Mouse (Mus musculus) urinary bladder, postnatal 4 days (tissue): ENCODE data around the gene Txndc9.
"Not testable (repeated sequence)": the region's sequence is repeated elsewhere in the genome, so short reads cannot be mapped to it uniquely, and the experiment has no call there.

Experiments
- DNase-seq, 2 experiments: peaks; one replicate each; pipeline ENCODE4 v3.0.0; 2021 to 2022; ENCODE audit warnings: low spot score in 2 of 2

Gene Txndc9

DNA sequence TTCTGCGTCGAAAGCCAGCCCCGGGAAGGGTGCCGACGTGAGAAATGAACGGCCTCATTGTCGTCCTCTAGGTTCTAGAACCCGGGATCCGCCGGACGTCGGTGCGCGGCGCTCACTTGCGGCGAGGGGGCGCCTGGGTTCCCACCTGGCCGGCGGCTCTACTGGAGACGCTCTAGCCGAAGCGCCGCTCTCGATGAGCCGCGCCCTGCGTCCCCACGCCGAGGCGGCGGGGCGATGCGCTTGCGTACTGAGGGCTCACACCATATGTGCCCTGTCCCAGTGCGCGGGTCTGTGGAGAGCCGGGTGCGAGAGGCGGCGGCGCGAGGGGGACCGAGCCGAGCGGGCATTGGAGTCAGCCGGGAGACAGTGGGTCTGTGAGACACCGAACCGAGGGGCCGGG, at the start of gene Txndc9, which contains the start of gene Eif5b:
Txndc9 (minus strand) TSS at position 27 of the 400 bp plus-strand sequence.
Eif5b (plus strand) TSS at position 144 of the 400 bp plus-strand sequence.
- DNase-seq: peak; percentile 91 to 93

DNA sequence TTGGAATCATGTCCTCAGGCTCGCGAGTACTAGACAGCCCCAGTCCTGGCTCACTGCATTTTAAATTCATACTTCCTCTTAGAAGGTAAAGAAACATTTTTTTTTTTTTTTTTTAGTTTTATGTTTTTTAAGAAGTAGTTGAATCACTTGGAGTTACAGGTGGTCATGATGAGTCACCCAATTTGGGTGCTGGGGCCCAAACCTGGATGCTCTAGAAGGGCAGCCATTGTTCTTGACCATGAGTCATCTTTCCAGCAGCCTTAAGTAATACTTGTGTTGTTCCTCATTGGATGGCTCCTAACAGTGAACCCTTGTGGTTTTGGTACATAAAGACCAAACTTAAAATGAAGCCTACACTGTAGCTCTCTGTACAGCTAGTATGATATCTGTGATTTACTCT, 41.2 kb upstream of the Txndc9 start:
- no peak for DNase-seq

DNA sequence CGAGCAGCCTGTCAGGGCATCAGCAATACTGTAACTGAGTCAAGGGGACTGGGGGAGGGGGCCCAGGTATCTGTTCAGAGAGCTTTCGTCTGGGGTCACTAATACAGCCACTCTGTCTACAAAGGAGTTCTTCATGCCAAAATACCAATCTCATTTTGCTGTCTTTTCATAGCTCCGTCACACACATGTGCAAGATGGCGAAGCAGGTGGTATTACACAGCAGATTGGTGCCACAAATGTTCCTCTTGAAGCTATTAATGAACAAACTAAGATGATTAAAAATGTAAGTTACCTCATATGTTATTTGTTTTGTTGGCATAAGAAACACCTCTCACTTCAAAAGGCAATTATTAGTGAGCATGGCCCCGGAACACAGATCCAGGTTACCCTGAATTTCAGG, 39.7 kb upstream of the Txndc9 start:
- DNase-seq: no peak

DNA sequence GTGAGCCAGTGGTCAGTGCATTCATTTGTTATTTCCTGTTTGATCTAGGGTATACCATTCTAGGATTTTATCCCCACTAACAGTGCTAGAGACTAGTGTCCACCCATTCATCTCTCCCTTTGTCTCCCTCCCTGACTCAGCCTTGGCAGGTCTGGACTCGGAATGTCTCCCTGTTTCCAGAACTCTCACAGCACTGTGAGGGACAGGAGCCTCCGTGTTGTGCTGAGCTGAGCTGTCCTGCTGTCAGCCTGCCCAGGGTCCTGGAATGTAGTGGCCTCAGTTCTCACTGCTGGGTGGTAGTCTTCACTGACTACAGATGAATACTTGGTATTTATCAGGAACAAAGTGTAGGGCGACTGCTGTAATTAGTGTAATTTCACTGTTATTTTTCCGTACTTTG, 37.8 kb upstream of the Txndc9 start:
- DNase-seq: no peak

DNA sequence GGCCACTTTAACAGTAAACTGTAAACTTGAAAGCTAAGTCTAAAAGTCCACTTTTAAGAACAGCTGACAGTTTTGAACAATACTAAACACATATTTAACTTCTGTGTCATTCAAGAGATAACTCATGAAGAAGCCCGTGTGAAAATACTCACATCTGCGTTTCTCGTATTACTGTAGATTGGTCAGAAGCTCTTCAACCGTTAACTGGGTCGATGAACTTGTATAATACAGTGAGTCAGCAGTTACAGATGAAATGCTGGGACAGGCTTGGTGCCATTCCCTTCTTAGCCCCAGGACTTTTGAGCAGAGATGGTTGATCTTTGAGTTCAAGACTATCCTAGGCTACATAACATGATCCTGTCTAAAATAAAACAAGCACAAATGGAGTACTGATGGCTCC, 33.7 kb upstream of the Txndc9 start:
- no peak for DNase-seq

DNA sequence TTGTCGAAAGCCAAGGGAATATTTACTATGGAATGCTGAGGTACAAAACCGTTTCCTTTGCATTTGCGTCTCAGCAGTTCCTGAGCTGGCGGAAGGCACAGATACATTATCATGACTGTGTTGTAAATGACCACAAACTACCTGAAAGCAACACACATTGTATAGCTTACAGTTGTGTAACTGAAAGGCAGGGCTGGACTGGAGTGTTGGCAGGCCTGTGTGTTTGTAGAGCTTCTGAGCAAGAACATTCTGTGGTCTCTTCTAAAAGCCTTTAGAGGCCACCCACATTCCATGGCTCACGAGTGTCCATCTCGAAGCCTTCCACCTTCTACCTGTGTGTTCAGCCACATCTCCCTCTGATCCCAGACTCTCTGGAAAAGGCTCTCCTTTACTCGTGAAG, 29.6 kb upstream of the Txndc9 start:
- DNase-seq: no peak

DNA sequence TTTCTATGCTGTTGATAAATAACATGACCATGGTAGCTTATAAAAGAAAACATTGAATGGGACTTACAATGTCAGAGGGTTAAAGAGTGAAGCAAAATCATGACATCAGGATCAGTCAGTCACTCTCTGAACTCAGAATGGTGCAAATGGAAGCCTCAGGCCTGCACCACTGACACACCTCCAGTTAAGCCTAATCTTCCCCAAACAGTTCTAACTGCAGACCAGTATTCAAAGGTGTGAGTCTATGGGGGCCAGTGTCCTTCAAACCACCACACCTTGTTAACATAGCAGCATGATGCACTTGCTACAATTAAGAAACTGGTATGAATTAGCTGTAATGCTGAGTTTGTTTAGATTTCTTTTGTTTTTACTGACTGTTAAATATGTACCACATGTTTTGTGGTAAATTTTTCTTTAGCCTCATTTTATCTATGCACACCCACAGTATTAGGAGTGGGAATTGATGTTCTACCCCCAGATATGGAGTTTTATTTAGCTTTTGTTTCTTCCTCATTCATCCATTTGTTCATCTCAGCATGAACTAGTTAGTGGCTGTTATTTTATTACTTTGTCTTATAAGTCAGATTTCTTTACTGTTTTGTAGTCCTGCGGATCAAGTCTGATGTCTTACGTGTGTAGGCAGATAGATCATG, 17.0 kb upstream of the Txndc9 start:
- no peak for DNase-seq

DNA sequence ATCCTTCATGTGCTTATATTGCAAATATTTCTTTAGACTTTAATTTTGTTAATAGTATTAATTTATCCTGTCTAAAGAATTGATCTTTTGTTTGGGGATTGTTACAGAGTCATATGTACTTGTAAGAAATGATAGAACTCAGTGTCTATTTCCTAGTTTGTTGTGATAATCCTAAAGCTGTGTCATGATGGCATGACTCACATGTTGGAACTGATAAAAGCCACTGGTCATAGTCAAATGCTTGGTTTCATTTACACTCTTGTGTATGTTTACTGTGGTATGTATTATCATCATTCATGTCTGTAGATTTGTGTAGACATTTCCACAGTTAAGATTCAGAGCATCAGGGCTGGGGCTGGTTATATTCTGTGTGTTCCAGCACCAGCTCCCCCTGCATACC, 14.8 kb upstream of the Txndc9 start:
- no peak for DNase-seq

DNA sequence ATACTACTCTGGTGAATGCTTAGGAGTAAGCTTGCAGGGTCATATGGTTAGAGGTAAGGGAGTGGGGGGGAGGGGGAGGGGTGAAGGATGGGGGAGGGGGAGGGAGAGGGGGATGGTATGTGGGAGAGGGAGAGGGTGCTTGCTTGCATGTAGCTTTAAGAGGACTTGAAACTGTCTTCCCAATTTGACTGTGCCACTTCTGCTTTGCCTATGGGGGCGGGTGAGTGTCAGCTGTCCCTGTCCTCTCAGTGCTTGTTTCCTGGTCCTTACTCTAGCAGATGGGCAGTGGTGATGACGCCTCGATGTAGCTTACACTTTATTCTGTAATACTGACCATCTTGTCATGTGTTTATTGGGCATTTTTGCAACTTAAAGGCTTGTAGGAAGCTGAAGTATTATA, 14.4 kb upstream of the Txndc9 start:
- DNase-seq: no peak

DNA sequence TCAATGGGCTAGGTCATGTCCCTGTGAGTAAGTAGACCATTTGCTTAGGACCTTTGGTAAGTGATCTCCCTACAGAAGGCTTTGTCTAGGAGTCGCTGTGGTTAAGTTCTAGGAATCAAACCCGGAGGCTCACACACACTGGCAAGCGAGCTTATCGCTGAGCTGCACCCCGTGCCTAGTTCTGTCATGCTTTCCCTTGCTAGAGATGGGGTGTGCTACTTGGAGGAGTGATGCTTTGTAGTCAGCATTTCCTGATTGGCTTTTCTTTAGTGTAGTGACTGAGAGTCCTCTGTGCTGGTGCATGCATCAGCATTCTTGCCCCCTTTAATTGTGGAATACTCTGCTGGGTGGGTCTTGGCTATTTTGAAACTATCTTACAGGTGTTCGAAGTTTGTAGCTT, 14.0 kb upstream of the Txndc9 start:
- DNase-seq: no peak

DNA sequence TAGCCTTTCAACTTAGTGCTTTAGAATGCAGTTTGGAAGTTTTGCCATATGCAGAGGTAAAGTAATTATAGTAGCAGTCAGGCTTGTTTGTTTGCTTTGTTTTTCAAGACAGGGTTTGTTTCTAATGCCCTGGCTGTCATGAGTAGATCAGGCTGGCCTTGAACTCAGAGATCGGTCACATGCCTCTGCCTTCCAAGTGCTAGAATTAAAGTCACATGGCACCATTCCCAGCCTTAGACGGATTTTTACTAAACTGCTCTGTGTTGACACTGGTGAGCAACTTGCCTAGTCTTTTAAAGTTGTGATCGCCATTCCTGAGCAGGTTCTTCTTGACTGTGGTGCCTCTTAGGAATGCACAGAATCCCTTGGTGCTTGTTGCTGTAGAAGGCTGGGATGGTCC, 9.0 kb upstream of the Txndc9 start:
- no peak for DNase-seq

DNA sequence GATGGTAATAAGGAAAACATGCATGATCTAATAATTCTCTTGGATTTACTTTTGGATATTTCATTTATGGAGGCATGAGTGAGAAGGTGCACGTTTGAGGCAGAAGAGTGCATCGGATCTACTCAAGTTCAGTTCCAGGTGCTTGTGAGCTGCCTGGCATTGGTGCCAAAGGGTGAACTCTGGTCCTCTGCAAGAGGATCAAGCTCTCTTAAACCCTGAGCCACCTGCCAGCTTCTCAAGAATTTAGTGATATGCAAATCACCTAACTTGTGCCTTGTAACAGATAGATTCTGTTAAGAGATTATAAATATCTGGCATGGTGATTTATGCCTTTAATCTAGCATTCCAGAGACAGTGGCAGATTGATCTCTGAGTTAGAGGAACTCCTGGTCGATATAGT, 5.4 kb upstream of the Txndc9 start:
- DNase-seq: no peak

DNA sequence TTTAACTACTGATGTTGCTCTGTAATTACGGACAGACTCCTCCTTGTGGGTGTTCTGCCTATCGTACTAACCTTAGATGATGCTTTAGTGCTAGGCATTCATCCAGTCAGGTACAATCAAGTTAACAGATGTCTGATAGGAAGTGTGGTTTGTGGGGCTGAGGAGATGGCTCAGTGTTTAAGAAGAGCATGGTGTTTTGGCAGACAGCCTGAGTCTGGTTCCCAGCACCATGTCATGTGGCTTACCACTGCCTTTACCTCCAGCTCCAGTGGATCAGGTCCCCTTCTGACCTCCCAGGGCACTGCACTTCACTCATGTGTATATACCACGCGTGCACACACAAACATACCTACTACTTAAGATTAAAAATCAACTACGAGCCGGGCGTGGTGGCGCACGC, 4.3 kb upstream of the Txndc9 start:
- no peak for DNase-seq

DNA sequence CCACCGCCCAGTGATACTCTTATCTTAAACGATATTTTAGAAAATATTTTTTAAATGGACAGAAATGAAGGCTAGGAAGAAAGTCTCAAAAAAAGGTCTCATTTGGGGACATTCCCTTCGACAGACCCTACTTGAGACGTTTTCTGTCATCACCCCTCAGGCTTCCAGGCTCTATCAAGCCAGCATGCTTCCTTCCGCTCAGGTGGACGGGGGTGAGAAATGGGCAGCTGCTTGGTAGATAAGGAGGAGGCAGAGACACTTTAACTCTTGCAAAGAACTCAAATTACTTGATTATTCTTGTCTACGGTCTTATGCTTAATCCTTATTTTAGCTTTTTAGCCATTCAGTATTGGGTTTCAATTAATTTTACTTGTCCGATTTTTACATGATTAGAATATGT, 3.2 kb upstream of the Txndc9 start:
- DNase-seq: no peak

DNA sequence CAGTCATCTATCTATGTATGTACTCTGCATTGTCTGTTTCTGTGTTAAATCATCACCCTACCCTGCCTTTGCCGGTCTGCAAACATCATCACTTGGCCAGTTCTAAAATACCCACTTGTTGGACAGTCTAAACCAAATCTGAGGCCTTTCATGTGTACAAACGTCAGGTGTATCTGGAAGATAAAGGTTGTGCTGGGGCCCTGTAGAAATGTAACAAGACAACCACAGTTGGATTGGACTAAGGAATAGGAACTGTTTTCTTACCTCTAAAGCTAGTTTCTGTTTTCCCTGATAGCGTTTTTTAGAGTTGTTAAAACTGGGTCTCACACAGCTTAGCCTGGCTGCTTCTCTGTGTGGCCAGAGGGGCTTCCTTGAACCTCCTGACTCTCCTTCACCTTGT, 1.9 kb upstream of the Txndc9 start:
- no peak for DNase-seq

DNA sequence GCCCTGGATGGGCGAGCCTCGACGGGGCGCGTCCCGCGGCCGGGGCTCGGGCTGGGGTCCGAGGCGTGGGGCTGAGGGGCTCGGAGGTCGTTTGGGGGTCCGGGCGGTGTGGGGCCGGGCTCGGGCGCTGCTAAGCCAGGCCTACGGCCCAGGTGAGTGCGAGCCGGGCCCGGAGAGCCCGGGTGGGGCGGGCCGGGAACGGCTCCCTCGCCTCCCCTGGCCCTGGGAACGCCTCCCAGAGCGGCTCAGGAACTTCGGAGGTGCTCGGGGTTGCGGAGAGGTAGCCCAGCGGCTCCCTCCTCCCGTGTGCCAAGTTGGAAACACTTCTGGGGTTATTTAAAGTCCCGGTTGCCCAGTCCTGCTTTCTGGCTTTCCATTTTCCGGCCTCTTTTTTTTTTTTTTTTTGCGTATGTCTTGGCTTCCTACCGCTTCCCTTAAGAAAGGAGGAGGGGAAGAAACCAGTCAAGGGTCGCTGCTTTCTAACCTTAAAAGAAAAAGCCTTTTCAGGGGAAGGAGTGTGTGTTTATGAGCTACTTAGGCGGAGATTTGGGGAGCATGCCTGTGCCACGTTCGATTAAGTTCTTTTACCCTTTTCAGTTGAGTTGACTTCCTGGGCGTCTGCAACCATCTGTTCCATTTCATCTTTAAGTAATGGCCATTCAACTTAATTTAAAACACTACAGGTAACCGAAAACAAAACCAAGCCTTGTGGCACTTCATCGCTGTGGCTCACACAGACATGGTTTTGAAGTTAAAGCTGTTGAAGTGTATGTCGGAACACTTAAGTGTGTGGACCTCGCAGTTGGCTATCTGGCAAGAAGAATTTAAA, 892 bp upstream of the Txndc9 start:
- no peak for DNase-seq

DNA sequence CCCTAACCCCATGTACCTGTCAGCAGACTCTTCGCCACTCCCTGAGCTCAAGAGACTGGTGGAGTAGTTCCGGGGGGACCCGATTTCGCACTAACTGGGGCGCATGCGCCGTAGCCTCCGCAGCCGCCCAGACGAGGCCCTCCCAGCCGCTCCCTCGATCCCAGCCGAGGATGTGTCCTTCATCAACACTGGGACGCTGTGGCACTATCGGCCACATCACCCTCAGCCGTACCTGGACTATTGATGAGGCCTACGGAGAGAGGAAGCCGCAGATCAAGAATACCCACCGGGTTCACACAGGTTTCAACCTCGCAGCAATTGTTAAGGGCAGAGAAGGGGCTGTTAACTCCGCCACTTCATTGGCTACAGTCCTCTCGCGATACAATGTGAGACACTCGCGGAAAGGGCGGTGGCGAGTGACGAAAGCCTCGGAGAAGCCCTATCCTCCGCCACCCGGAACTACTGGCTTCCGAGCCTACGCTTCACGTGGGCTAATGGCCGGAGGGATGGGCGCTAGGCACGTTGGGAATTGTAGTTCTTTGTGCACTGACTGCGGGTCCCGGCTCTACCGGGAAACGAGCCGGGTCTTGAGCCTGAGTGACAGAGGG, 712 bp downstream of the Txndc9 start:
- peak; percentile 95 to 98 for DNase-seq

DNA sequence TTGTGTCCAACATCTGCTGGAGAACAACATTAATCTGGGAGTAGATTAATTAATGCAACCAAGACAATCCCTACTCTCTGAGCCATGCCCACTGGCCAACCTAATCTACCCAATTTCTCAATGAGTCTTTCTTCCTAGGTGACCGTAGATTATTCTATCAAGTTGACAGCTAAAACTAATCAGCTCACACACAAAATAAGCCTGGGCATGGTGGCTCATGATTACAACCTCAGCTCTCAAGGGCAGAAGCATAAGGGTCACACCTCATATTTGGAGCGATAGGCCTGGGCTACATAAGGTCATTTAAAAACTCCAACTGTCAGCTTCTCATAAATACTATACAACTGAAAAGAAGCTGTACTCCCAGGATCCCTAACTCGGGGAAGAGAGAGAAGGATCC, 1.5 kb downstream of the Txndc9 start:
- no peak for DNase-seq

DNA sequence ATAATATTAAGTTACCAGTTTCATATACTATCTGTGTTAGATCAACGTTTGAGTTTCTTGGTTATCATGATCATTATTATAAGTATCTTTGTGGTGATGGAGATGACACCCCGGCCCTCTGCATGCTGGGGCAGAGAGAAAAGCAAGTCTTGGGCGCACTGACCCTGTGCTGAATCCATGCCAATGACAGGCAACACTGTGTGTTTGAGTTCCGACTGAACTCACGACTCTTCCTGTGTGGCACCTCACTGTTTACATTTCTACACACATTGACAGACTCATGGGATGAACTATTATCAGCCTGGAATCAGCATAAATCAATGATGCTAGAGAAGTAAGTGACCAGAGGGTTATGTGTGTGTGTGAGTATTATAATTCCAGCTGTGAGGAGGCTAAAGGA, 9.8 kb downstream of the Txndc9 start:
- DNase-seq: no peak

DNA sequence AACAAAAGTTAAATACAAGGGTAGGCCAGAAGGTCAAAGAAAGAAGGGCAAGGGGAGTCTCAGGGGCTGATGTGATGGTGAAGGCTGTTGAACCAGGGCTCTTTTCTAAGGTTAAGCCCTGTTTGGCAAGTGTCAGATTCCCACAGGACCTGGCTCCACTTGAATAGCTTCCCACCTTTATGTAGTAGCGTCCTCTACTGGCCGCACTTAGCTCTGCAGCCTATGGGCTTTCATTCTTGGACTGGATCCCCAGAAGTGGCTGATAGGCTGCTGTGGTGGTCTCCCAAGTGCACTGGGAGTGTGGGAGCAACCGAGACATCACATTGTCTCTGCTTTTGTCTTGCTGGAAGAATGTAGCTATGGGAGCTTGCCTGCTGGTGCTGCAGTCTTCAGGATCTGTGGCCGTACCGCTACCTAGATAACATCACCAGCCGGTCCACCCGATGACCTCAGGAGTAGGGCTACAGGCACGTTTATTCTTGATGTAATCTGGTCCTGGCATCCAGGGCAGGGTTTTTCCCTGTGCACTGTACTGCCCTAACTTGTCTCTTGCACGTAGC, 11.8 kb downstream of the Txndc9 start:
- DNase-seq: peak in 1 of 2 experiments; percentile 25

DNA sequence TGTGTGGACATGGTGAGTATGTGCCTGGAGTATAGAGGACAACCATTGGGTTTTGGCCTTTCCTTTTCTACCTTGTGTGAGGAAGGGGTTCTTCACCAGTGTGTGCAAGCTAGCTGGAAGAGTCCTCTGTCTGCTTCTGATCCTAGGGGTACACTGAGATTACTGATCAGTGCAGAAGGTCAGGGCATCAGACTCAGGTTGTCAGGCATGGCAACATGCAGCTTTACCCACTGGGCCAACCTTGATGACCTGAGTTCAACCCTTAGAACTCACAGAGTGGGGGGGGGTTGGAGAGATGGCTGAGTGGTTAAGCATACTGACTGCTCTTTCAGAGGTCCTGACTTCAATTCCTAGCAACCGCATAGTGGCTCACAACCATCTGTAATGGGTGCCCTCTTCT, 13.4 kb downstream of the Txndc9 start:
- DNase-seq: no peak

DNA sequence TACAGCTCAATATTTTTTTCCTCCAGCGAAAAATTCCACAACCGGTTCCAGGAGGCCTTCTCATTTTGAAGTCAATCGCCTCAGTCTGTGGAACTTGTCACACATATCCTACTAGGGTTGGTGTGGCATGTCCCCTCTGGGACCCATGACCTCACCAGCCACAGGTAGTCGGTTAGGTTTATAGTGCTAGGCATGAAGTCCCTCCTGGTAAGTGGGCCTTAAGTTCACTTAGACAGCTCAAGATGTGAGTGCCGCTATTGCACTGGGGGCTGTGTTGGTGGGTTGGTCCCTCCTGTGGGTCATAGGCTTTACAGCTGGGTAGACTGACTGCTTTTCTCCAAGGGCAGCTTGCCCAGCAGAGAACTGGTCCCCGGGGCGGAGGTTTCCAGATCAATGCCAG, 20.4 kb downstream of the Txndc9 start:
- no peak for DNase-seq

DNA sequence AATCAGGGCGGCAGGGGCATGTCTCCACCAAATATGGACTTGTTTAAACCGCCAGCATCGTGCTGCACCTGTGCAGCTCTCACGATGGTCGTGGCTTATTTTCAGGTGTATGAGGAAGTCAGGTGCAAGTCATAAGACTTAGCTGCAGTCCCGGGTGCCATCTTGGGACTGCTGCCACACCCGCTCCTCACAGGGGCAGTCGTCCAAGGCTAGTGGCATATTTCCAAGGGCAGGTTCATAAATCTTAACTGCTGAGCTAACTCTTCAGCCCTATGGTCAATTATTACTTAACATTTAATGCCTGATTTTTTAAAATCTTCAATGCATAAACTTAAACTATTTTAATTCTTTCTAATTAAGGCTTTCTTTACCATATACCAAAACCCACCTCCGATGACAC, 21.0 kb downstream of the Txndc9 start:
- not testable (repeated sequence) for DNase-seq
